Mouse (Mus musculus) Patski (cell line): ENCODE data around the gene OR5BS1P. TPM values are rescaled to one million over a fixed set of nuclear protein-coding genes. Genes with fewer than 3 reads are reported as not detected.
"Not testable (repeated sequence)": the region's sequence is repeated elsewhere in the genome, so short reads cannot be mapped to it uniquely, and the experiment has no call there.

Source experiments
- ATAC-seq: fragments of 100-300 bp; one replicate; pipeline ENCODE4 v1.8.0; 2021
- CTCF ChIA-PET: fragments of 350-600 bp; sonication (Branson Sonifier 250); formaldehyde crosslinking; loops from one replicate; lab custom pipeline; 2022; ENCODE audit warnings: inconsistent platforms; lab: Charles Lee
- POLR2A ChIA-PET: fragments of 350-600 bp; sonication (Branson Sonifier 250); formaldehyde crosslinking; loops from one replicate; lab custom pipeline; 2022; ENCODE audit warnings: antibody characterized with exemption, inconsistent platforms; lab: Charles Lee
- DNase-seq: peaks from one replicate; pipeline ENCODE4 v3.0.0-alpha.2; 2011; ENCODE audit warnings: low read depth, low spot score
- H3K27me3 ChIP-seq: fragments of 371-371 bp; one replicate; pipeline ENCODE4 v1.5.1; 2021
- CTCF ChIP-seq: fragments of 100-300 bp; IDR thresholded peaks from one replicate; pipeline ENCODE4 v1.5.1; 2021
- in situ Hi-C: fragments of 300-500 bp; cut with MboI; formaldehyde crosslinking; loops from 3 replicates; pipeline ENCODE4 v1.11.1; 2018; ENCODE audit warnings: low pct_unique_long_range_greater_than_20kb, mixed read lengths
- polyA plus RNA-seq: library from polyadenylated mRNA; unstranded; gene quantifications from one replicate; pipeline ENCODE4 v1.2.3, GENCODE M21; 2021

OR5BS1P gene
- not detected for polyA plus RNA-seq

- POLR2A ChIA-PET, result no interaction called here
- ATAC-seq (no peak), DNase-seq (no peak)
- in situ Hi-C loops, result no loop called here
- H3K27me3 ChIP-seq, result peaks cover 18% of the 10 kb centered on the region
- CTCF ChIA-PET, result no interaction called here
- TF ChIP-seq CTCF, result no peak
These were observed at the start of gene OR5BS1P for GRCm38 (mm10) chr15:98469596-98469995. TSS of gene OR5BS1P (plus strand) at chr15:98469896.

DNA sequence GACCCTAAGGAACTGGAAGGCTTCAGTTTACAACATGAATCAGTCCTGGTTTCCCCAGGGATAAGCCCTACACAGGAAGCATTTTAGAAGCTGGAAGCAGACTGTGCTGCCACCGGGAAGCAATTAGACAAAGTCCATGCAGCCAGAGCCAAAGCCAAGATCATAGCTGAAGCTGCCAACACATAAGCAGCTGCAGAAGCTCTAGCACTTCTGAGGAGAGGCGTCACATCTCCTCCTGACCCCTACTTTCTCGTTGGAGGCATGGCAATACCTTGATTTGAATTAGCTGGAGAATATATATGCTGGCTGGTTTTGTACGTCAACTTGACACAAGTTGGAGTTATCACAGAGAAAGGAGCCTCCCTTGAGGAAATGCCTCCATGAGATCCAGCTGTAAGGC lies 48.8 kb upstream of the OR5BS1P start:
- H3K27me3 ChIP-seq, result peaks cover 22% of the 10 kb centered on the region
- ATAC-seq (no peak), DNase-seq (no peak)
- no peak for TF ChIP-seq CTCF
- ChIA-PET POLR2A (interaction anchor here (0.7 kb wide), 1 partner anchor 11 kb away, joined by 3 read pairs; no protein-coding TSS in a partner anchor), CTCF (no interaction called here)
- in situ Hi-C loops, result no loop called here

- no peak for TF ChIP-seq CTCF
- no peak for ATAC-seq
- H3K27me3 ChIP-seq, result peaks cover 22% of the 10 kb centered on the region
- in situ Hi-C loops, result no loop called here
- ChIA-PET POLR2A (no interaction called here), CTCF (no interaction called here)
- DNase-seq, result no peak
These were observed 45.4 kb upstream of the OR5BS1P start for GRCm38 (mm10) chr15:98424326-98424725.

DNA sequence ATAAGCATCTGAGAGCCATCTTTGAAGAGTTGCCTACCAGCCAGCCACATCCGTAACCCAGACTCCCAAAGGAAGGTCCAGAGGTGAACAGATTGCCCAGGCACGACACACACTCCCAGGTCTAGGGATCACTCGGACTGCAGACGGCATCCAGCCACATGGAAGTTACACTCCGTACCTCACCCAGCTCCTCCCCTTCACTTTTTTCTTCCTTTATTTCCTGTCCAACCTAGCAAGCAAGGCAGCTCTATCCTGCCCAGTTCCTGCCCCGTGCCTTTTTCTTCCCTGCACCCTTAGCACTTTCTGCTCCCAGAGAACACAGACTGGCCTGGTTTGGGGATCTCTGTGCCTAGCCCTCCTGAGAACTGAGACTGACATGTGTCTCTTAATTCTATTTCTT lies 44.9 kb upstream of the OR5BS1P start:
- peaks cover 22% of the 10 kb centered on the region for H3K27me3 ChIP-seq
- in situ Hi-C loops, result no loop called here
- DNase-seq, result no peak
- TF ChIP-seq CTCF, result no peak
- ChIA-PET POLR2A (no interaction called here), CTCF (no interaction called here)
- ATAC-seq, result no peak

DNA sequence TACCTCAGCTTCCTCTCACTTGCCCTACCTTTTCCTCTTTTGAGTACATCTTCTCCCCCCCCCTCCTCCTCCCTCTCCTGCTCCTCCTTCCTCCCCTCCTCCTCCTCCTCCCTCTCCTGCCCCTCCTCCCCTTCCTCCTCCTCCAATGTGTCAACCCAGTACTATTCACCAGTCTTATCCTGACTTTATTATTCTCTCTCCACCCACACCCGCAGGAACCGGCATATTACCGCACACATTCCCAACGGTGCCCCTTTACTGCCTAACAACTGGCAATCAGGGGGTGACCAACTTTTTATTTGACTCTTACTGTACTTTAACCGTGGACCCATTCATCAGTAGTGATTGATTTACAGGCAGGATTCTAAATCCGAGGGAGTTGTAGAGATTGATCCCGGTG lies 44.5 kb upstream of the OR5BS1P start:
- no peak for ATAC-seq
- CTCF ChIA-PET, result no interaction called here
- peaks cover 23% of the 10 kb centered on the region for H3K27me3 ChIP-seq
- no peak for TF ChIP-seq CTCF
- in situ Hi-C loops, result no loop called here
- DNase-seq, result no peak
- POLR2A ChIA-PET, result no interaction called here

DNA sequence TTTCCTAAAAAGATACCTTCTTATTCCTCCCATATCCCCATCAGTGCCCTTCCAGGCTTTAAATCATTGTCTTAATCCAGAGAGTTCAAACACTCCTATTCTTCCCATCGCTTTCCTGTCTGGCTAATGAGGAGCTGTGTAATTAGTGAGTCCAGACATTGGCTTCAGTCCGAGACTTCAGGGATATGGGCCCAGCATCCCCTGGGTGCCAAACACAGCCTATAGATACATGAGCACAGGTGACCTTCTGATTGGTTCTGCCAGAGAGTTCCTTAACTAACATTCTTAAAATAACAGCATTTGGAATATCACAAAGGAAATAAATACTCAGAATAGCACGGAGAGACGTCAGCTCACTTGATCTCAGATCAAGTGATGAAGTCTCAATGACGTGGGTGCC lies 38.8 kb upstream of the OR5BS1P start, which contains the start of gene Olfr282:
TSS of gene Olfr282 (plus strand) at position 301 of the 400 bp plus-strand sequence.
- CTCF ChIA-PET, DNase-seq, POLR2A ChIA-PET, ATAC-seq, in situ Hi-C loops: not testable (repeated sequence)
- H3K27me3 ChIP-seq, result peaks cover 12% of the 10 kb centered on the region

DNA sequence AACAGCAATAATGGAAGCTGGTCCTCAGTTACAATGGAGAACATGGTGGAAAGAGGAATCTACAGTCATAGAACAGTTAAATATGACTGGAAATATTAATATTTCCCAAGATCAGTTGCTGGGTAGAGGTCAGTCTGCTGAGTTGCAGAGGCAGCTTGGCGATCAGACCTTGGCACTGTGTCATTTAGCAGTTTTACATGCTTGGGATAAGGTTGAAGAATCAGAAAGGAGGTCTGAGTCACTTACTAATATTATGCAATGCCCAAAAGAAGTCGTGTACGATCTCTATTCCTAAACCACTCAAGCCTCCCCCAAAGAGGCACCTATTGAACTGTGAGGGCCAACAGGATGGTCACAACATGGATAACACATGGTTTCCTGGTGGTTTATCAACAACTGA lies 25.1 kb upstream of the OR5BS1P start:
- CTCF ChIA-PET, result interaction anchor here (1.2 kb wide), 1 partner anchor 9 kb away, joined by 4 read pairs; no protein-coding TSS in a partner anchor
- DNase-seq (no peak), ATAC-seq (no peak)
- peaks cover 3% of the 10 kb centered on the region for H3K27me3 ChIP-seq
- in situ Hi-C loops, result no loop called here
- POLR2A ChIA-PET, result no interaction called here
- TF ChIP-seq CTCF, result no peak

DNA sequence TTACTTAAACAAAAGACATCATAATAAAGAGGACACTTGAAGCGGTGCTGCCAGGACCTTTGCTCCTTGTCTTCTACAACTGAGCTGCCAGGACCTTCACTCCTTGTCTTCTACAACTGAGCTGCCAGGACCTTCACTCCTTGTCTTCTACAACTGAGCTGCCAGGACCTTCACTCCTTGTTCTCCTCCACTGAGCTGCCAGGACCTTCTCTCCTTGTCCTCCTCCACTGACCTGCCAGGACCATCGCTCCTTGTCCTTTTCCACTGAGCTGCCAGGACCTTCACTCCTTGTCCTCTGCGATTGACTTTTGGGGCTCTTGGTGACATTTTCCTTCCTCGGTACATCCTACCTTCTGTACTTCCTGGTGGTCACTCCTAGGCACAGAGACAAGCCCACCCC lies 21.2 kb upstream of the OR5BS1P start:
- in situ Hi-C loops, result no loop called here
- no peak for DNase-seq
- POLR2A ChIA-PET, result no interaction called here
- no peak for TF ChIP-seq CTCF
- CTCF ChIA-PET, result no interaction called here
- H3K27me3 ChIP-seq, result peaks cover 3% of the 10 kb centered on the region
- ATAC-seq, result no peak

GRCm38 (mm10) chr15:98452288-98452687 lies 17.4 kb upstream of the OR5BS1P start, which contains the start of gene Olfr281:
TSS of gene Olfr281 (plus strand) at chr15:98452588.
- POLR2A ChIA-PET, result no interaction called here
- H3K27me3 ChIP-seq, result peaks cover 3% of the 10 kb centered on the region
- in situ Hi-C loops, result no loop called here
- TF ChIP-seq CTCF, result no peak
- CTCF ChIA-PET, result no interaction called here
- ATAC-seq (no peak), DNase-seq (no peak)

DNA sequence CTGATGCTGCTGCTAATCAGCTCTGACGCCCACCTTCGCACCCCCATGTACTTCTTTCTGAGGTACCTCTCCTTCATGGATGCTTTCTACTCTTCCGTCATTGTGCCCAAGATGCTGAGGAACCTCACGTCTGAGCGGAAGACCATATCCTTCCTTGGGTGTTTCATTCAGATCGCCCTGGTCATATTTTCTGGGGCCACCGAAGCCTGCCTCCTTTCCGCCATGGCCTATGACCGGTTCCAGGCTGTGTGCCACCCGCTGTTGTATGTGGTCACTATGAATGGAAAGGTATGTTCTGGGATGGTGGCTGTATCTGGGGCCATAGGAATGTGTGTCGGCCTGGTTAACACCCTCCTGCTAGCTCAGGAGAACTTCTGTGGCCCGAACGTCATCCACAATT lies 1.8 kb downstream of the OR5BS1P start:
- no peak for TF ChIP-seq CTCF
- CTCF ChIA-PET, result no interaction called here
- ATAC-seq (no peak), DNase-seq (no peak)
- H3K27me3 ChIP-seq, result peaks cover 23% of the 10 kb centered on the region
- POLR2A ChIA-PET, result no interaction called here
- in situ Hi-C loops, result no loop called here

DNA sequence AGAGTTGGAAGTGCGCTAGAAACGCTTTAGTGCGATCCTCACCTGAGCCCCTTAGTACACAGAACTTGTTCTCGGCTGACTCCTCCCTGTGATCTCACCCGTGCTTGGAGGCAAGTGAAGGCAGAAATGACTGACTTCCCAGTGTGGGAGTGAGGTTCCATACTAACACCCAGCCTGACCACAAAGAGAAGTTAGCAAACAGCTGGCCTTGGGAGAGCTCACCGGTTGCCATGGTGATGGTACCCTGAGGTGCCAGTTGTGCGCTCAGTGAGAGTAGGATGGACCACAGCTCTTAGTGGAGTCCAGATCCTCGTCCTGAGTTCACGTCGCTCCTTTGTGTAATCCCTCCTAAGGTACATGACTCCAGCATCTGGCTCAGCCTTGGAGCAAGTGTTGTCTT lies 5.3 kb downstream of the OR5BS1P start:
- TF ChIP-seq CTCF, result no peak
- H3K27me3 ChIP-seq, result peaks cover 26% of the 10 kb centered on the region

GRCm38 (mm10) chr15:98475382-98475781 lies 5.7 kb downstream of the OR5BS1P start:
- no peak for DNase-seq
- peak; percentile 75 for TF ChIP-seq CTCF
- in situ Hi-C loops, result no loop called here
- peaks cover 26% of the 10 kb centered on the region for H3K27me3 ChIP-seq
- CTCF ChIA-PET, result no interaction called here
- POLR2A ChIA-PET, result no interaction called here
- ATAC-seq, result no peak

More for the DNA sequence above, 5.3 kb downstream of the OR5BS1P start:
- DNase-seq (no peak), ATAC-seq (no peak)
- ChIA-PET POLR2A (no interaction called here), CTCF (no interaction called here)
- in situ Hi-C loops, result no loop called here
